Mouse (Mus musculus) heart, embryonic 16.5 days (tissue): ENCODE data around the gene Isg20l2. TPM values are rescaled to one million over a fixed set of nuclear protein-coding genes. Genes with fewer than 3 reads are reported as not detected.
"Not testable (repeated sequence)": the region's sequence is repeated elsewhere in the genome, so short reads cannot be mapped to it uniquely, and the experiment has no call there.

Experiments used
- ATAC-seq: fragments of 200-750 bp; cut with Nextera tagmentation; replicated peaks from 2 replicates; pipeline ENCODE4 v1.8.0; 2017; ENCODE audit warnings: moderate number of reproducible peaks; ENCODE audit not compliant: insufficient read depth, low FRiP score; ENCODE audit errors: extremely low read depth
- H3K27ac ChIP-seq: fragments of 300-500 bp; sonication (generic); 2 replicates; pipeline ENCODE4 v1.5.1; 2014; ENCODE audit warnings: mild to moderate bottlenecking, low read length, control low read depth, moderate library complexity
- H3K27me3 ChIP-seq: fragments of 300-500 bp; sonication (generic); 2 replicates; pipeline ENCODE4 v1.6.1; 2014; ENCODE audit warnings: low read length, mixed read lengths; ENCODE audit not compliant: control insufficient read depth, insufficient read depth
- H3K36me3 ChIP-seq: fragments of 300-500 bp; sonication (generic); 2 replicates; pipeline ENCODE4 v1.6.1; 2014; ENCODE audit not compliant: control insufficient read depth, insufficient read depth
- H3K4me1 ChIP-seq: fragments of 300-500 bp; sonication (generic); 2 replicates; pipeline ENCODE4 v1.6.1; 2014; ENCODE audit warnings: low read length, mixed read lengths; ENCODE audit not compliant: control insufficient read depth, insufficient read depth
- H3K4me2 ChIP-seq: fragments of 300-500 bp; sonication (generic); 2 replicates; pipeline ENCODE4 v1.6.1; 2014; ENCODE audit warnings: low read depth, mild to moderate bottlenecking, control low read depth, low read length
- H3K4me3 ChIP-seq: fragments of 300-500 bp; sonication (generic); 2 replicates; pipeline ENCODE4 v1.5.1; 2014; ENCODE audit warnings: mild to moderate bottlenecking, control low read depth, low read length
- H3K9ac ChIP-seq: fragments of 300-500 bp; sonication (generic); 2 replicates; pipeline ENCODE4 v1.6.1; 2014; ENCODE audit warnings: low read length, control low read depth
- H3K9me3 ChIP-seq: fragments of 300-500 bp; sonication (generic); replicated peaks from 2 replicates; pipeline ENCODE4 v1.6.1; 2016; ENCODE audit warnings: low read length; ENCODE audit not compliant: control insufficient read depth
- WGBS: fragments of 180-500 bp; shearing (Covaris S2); extraction: QIAGEN DNeasy Blood & Tissue Kit; methylation state at CpG from one replicate; pipeline ENCODE4 v1.1.7; 2014; 5-methylcytosine and 5-hydroxymethylcytosine counted together
- polyA plus RNA-seq: library from polyadenylated mRNA; unstranded; fragments of >200 nt; fragmentation: Nextera tagmentation; extraction: Ambion mirVana; gene quantifications from 2 replicates; pipeline ENCODE4 v1.2.1, GENCODE M21; 2015

Gene Isg20l2
- 29.2 and 29.4 TPM in 2 replicates for polyA plus RNA-seq

DNA sequence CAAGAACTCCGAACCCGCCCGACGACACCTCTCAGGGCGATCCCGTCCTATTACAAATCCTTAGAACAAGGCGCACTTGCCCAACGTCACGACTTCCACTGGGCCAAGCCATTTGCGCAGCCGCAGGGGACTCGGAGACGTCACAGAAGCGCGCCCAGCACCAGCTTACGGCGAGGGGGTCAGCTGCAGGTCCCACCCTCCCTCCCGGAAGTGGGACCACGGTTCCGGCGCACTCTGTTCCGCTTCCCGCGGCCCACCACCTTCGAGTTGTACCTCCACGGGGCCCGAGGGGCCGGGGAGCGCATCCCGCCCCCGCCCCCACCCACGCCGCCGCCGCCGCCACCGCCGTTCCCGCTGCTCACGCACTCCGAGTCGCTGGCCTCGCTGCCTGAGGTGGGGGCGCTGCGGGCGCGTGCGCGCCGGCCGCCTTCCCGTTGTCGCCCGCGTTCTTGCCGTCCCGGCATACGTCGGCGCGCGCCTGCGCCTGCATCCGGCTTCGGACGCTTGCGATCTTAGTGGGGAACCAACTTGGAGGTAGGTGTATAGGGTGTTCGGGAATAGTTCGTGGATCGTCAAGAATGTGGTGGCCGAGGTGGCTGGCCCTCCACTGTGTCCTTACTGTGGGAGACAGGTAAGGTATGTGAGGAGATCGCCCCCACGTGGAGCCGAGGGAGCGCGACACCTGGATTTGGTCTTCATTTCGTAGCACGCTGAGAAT, at the start of gene Isg20l2, which contains the start of gene Rrnad1:
Gene Isg20l2, plus strand, starts transcription at position 237 of the 718 bp plus-strand sequence.
Gene Rrnad1, minus strand, starts transcription at position 640 of the 718 bp plus-strand sequence.
- ATAC-seq, result peak; percentile 98
- Histone ChIP-seq H3K4me1 (peaks cover 15% of the 10 kb centered on the region), H3K27me3 (no peaks in the 10 kb centered on the region), H3K4me2 (peak within 1 kb of the TSS; percentile 89), H3K4me3 (peak within 1 kb of the TSS; percentile 94), H3K36me3 (peaks cover 22% of the 10 kb centered on the region), H3K27ac (peak within 1 kb of the TSS; percentile 90), H3K9me3 (no peaks in the 10 kb centered on the region), H3K9ac (peak within 1 kb of the TSS; percentile 96)
- WGBS, result under 1% methylated on average over 77 of the region's 78 CpGs

DNA sequence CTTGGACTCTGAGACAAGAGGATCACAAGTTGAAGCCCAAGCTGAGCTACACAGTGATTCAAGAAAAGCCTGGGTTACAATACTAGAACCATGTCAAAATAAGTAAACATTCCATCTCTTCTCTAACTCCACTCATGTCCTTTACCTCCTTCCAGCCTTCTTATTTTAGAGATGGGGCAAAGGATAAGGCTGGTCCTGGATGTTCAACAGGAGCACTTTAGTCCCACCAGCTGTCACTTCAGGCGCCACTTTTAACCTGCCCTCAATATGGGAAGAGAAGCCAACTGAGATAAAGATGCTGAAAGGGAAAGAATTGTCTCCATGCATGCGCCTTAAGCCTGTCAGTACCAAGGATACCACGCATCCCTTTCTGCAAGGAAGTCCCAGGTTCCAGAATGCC, 45.8 kb upstream of the Isg20l2 start:
- WGBS, result 0% methylated on average over 3 of the region's 3 CpGs
- peak overlapping the region; percentile 81 for H3K4me2 ChIP-seq
- H3K36me3 ChIP-seq, result peaks cover 9% of the 10 kb centered on the region
- no peaks in the 10 kb centered on the region; the same call in none of the 2 replicates for H3K9me3 ChIP-seq
- peak overlapping the region; percentile 97 for H3K9ac ChIP-seq
- no peak for ATAC-seq
- no peaks in the 10 kb centered on the region for H3K27me3 ChIP-seq
- peak overlapping the region; percentile 94 for H3K27ac ChIP-seq
- peak overlapping the region; percentile 99 for H3K4me3 ChIP-seq
- H3K4me1 ChIP-seq, result peaks cover 18% of the 10 kb centered on the region

DNA sequence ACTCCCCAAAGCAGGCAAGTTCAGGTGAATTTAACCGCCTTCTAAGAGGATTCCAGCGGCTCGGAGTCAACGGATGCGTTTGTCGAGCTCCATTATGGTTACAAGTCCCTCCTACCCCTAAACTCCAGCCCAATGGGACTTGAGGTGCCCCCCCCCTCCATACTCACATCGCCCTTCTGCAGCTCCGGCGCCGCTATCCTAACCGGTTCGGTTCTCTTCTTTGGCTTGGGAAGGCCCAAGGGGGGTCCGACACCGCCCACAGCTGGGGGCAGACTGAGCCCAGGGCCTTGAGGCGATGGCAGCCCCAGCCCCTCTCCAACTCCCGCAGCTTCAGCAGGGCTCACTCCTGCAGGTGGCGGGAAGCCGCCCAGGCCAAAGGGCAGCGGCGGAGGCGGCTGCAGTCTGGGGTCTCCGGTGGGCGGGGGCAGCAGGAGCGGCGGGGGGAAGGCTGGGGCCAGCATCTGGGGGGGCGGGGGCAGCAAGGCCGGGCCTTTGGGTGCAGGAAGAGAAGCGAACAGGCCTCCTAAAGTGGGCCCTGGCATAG, 45.3 kb upstream of the Isg20l2 start:
- Histone ChIP-seq H3K36me3 (peaks cover 8% of the 10 kb centered on the region), H3K4me1 (peaks cover 18% of the 10 kb centered on the region), H3K9ac (peak overlapping the region; percentile 97), H3K4me2 (peak overlapping the region; percentile 81), H3K4me3 (peak overlapping the region; percentile 99), H3K27ac (peak overlapping the region; percentile 94), H3K9me3 (no peaks in the 10 kb centered on the region; the same call in none of the 2 replicates), H3K27me3 (no peaks in the 10 kb centered on the region)
- ATAC-seq, result peak; percentile 4; the same call in 1 of the 2 replicates
- 1% methylated on average over 28 of the region's 28 CpGs for WGBS

DNA sequence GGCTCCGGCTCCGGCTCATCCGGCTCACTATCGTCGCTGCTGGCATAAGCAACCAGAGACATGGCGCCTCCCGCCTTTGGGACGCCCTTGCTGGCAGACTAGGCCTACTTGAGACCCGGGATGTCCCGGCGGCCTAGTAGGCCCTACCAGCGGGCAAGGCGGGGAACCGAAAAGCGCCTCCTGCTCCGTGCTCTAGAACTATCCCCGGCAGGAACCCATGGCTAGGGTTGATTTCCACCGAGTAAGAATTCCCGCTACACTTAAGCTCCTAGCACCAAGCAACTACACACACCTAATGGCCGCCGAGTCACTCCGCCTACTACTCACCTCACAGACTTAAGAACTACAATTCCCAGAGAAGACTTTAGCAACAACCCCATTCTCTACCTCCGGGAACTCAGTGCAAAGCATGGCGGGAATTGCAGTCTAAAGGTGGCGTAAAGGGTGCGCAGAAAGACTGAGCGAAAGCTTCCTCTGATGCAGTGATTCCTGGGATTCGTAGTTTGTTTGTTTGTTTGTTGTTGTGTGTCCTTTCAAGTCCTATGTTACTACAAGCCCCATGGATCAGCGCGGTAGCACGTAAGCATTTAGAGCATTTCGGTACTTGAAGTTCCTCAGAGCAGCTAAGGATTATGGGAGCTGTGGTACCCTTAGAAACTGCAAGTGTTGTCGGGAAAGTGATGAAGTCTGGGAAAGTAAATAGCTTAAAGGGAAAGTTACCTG, 44.7 kb upstream of the Isg20l2 start, which contains the start of gene Prcc:
Gene Prcc, minus strand, starts transcription at position 328 of the 723 bp plus-strand sequence.
- peak within 1 kb of the TSS; percentile 99 for H3K4me3 ChIP-seq
- ATAC-seq, result peak; percentile 95
- no peaks in the 10 kb centered on the region; the same call in none of the 2 replicates for H3K9me3 ChIP-seq
- no peaks in the 10 kb centered on the region for H3K27me3 ChIP-seq
- peaks cover 18% of the 10 kb centered on the region for H3K4me1 ChIP-seq
- peak within 1 kb of the TSS; percentile 94 for H3K27ac ChIP-seq
- peak within 1 kb of the TSS; percentile 81 for H3K4me2 ChIP-seq
- H3K36me3 ChIP-seq, result peaks cover 4% of the 10 kb centered on the region
- whole genome bisulfite sequencing, result under 1% methylated on average over 33 of the region's 33 CpGs
- peak within 1 kb of the TSS; percentile 97 for H3K9ac ChIP-seq

DNA sequence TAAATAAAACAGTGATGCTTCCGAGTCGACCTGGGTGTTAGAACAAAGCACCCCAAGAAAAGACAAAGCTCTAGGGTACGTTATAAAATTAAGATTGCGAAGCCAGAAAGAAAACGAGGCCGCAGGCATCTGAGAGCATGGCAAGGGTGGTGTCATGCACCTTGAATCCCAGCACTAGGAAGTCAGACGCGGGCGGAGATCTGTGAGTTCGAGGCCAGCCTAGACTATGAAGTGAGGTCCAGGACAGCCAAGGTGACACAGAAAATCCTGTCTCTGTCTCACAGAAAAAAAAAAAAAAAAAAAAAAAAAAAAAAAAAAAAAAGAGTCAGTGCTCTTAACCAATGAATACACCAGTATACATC, 44.1 kb upstream of the Isg20l2 start:
- no peak for ATAC-seq
- Histone ChIP-seq H3K4me1 (peaks cover 18% of the 10 kb centered on the region), H3K4me2 (peak overlapping the region; percentile 68), H3K27me3 (no peaks in the 10 kb centered on the region), H3K36me3 (peaks cover 3% of the 10 kb centered on the region; the same call in 1 of the 2 replicates), H3K27ac (no peak overlapping the region), H3K9ac (peak overlapping the region; percentile 66), H3K9me3 (no peaks in the 10 kb centered on the region; the same call in none of the 2 replicates), H3K4me3 (peak overlapping the region; percentile 99)
- 13% methylated on average over 10 of the region's 10 CpGs for WGBS

DNA sequence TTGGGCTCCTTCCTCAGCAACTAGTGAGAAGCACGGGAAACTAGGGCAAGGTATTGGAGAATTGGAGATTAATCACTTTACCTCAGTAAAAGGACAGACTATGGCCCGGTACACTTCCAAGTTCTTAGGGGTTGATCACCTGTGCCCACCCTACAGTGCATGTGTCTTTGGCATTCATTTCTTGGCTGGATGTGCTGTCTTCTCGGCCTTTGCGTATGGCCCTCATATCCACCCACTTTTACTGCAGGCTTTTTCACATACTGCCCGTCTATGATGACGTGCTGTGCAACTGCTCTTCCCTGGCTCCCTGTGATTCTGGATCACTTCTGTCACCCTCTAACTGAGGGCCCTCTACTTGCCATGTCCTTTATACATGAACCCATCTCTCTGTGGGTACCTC, 43.7 kb upstream of the Isg20l2 start:
- peak overlapping the region; percentile 99; the same call in 1 of the 2 replicates for H3K4me3 ChIP-seq
- H3K9ac ChIP-seq, result no peak overlapping the region
- H3K4me2 ChIP-seq, result peak overlapping the region; percentile 68
- ATAC-seq, result no peak
- H3K27me3 ChIP-seq, result no peaks in the 10 kb centered on the region
- 88% methylated on average over 6 of the region's 6 CpGs for WGBS
- H3K9me3 ChIP-seq, result no peaks in the 10 kb centered on the region; the same call in none of the 2 replicates
- H3K27ac ChIP-seq, result no peak overlapping the region
- no peaks in the 10 kb centered on the region; the same call in 1 of the 2 replicates for H3K36me3 ChIP-seq
- H3K4me1 ChIP-seq, result peaks cover 18% of the 10 kb centered on the region

DNA sequence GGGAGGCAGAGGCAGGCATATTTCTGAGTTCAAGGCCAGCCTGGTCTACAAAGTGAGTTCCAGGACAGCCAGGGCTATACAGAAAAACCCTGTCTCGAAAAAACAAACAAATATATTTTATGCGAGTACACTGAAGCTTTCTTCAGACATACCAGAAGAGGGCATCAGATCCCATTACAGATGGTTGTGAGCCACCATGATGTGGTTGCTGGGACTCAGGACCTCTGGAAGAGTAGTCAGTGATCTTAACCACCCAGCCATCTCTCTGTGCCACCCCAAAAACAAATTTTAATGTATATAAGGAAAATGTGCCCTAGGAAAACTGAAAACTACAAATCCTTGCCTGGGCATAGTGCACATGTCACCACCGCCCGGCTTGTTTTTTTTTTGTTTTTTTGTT, 42.7 kb upstream of the Isg20l2 start:
- not testable (repeated sequence) for H3K9me3 ChIP-seq, ATAC-seq, H3K27me3 ChIP-seq, H3K27ac ChIP-seq, H3K4me2 ChIP-seq, H3K4me3 ChIP-seq, H3K36me3 ChIP-seq, H3K9ac ChIP-seq
- 80% methylated on average over 4 of the region's 4 CpGs for WGBS
- H3K4me1 ChIP-seq, result peaks cover 18% of the 10 kb centered on the region

DNA sequence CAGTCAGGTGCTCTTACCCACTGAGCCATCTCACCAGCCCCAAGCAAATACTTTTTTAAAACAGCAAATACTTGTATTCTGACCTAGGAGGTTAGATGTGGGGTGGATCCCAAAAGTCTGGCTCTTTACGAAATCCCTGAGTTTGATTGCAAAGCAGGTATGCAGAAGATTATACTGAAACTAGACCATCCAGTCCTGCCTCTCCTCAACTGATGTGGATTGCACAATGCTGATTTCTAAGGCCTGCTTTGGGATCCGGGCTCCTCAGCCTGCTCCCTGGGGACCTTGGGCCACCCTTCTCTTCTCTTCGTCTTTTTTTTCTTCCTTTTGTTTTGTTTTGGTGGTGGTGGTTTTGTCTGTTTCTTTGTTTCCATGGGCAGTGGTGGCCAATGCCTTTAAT, 38.6 kb upstream of the Isg20l2 start:
- Histone ChIP-seq H3K27me3 (no peaks in the 10 kb centered on the region), H3K9ac (no peak overlapping the region), H3K27ac (no peak overlapping the region), H3K4me2 (no peak overlapping the region), H3K9me3 (no peaks in the 10 kb centered on the region; the same call in none of the 2 replicates), H3K36me3 (no peaks in the 10 kb centered on the region), H3K4me1 (no peaks in the 10 kb centered on the region), H3K4me3 (no peak overlapping the region)
- WGBS, result 76% methylated on average over 3 of the region's 3 CpGs
- no peak for ATAC-seq
